Mouse (Mus musculus) granulocyte monocyte progenitor cell, adult 5-6 weeks (primary cell): ENCODE measurements at regions not wholly inside any gene's neighbourhood (a gene's known extent, or its start where the extent isn't known, plus 50 kb on each side); places are given as distances from the start of the nearest gene placed in this dataset.
A peak's percentile ranks its signal among the peaks of the same experiment; 100 is the strongest.

Source experiments
- ATAC-seq: replicated peaks from 2 replicates; pipeline ENCODE4 v1.8.0; 2016; ENCODE audit warnings: mild to moderate bottlenecking, moderate TSS enrichment, inconsistent platforms; ENCODE audit not compliant: poor library complexity, severe bottlenecking

DNA sequence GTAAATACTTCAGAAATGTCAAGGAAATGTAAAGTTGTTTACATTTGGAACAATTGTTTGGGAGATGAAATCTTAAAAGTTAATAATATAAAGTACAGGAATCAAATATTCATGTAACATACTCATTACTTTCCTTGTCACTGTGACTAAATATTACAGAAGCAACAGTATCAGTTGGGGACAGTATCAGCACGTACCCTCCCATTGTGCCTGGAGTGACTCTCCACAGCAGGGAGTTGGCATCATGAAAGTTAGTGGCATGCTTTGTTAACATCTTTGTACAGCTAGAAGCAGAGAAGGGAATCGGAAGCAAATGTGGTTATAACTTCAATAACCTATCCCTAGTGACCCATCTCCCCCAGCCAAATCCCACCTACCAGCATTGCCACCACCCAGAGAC is 366.8 kb upstream of the Cd180 start:
- no peak for ATAC-seq

DNA sequence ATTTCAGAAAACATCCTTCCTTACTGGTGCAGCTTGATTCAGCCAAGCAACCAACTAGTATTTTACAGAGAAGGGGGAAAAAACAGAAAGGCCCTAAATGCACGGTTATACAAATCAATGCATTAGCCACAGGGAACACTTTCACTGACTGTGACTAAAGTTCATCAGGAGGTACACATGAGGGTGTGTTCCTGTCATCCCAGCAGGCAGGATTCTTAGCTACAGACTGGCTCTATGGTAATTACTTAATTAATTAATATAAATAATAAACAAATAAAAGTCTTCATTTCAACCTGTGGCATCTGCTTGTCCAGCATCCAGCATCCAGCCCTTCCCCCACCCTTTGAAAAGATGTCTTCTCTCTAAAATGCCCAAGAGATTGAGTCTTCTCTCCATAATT is 359.7 kb upstream of the Cd180 start:
- ATAC-seq = no peak

DNA sequence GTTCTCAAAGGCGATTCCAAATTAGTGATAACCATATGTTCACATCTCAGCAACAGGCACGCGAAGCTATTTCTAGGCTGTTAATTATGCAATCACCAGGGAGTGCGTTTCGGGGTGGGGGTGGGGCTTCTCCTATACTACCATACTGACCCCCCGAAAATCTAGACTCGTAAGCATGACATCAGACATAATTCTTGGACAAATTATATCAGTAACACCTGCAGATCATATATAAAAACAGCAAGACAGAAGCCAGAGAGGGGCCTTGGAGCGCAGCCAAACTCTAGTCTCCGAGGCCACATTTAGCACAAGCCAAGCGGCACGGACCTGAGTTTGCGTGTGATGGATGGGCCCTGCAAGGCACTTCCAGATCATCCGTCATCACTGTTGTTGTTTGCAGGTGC is 359.2 kb upstream of the Cd180 start:
- ATAC-seq = peak; percentile 52; the same call in 1 of the 2 replicates

DNA sequence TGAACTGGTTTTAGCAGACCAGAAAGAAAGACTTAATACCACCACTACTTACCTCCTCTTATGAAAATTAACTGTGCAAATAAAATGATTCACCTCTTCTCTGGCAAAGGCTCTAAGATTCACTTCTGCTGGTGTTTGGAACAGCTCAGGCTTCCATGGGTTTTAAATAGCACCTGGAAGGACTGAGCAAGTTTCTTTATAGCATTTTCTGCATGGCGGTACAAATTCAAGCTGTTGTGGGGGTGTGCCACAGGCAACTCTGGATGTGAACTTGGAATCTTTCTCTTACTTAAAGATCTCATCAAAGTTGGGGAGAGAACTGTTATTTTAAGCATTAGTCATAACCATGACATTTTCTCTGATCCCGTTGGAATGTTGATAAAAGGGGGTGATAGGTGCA is 350.1 kb upstream of the Cd180 start:
- no peak for ATAC-seq

DNA sequence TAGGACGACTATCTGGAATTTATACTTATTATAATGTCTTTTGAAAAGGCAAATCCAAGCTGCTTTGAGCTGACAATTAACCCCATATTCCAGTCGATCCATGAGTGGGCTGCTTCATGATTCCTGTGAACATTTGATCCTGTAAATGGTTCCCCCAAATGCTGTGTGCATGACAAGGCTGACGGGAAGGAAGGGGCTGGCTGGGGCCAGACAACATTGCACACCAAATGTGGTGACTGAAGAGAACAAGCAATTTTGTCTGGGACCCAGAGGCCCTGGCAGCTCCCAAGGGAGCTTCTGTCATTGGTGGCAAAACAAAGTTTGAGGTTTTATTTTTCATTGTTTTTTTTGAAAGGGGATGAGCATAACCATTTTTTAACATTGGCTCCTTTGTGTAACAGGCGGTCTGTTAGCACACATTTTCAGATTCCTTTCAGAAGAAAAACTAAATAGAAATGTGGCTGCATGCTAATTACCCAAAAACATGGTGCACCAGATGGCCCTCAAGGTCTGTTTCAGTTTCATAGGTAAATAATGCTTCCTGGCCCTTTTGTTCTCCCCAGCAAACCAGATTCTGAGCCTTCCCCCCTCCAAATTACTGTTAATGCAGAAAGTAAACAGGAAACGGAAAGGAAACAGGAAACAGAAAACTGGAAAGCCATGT is 348.6 kb upstream of the Cd180 start:
- ATAC-seq = no peak

DNA sequence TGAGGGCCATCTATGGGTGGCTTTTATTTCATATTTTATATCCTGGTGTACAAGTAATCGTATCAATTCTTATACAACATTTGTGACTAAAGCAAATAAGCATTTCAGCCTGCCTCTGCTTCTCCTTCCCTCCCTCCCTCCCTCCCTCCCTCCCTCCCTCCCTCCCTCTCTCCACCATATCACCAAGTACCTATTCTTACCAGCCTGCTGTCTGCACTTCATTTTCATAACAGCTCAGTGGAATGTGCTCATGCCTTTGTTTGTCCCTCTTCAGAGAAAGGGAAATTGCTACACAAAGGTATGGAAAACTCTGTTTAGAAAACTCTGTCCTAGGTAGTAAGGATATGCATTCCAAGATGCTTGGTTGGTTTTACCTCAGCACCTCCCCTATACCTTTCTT is 343.9 kb upstream of the Cd180 start:
- ATAC-seq = no peak

DNA sequence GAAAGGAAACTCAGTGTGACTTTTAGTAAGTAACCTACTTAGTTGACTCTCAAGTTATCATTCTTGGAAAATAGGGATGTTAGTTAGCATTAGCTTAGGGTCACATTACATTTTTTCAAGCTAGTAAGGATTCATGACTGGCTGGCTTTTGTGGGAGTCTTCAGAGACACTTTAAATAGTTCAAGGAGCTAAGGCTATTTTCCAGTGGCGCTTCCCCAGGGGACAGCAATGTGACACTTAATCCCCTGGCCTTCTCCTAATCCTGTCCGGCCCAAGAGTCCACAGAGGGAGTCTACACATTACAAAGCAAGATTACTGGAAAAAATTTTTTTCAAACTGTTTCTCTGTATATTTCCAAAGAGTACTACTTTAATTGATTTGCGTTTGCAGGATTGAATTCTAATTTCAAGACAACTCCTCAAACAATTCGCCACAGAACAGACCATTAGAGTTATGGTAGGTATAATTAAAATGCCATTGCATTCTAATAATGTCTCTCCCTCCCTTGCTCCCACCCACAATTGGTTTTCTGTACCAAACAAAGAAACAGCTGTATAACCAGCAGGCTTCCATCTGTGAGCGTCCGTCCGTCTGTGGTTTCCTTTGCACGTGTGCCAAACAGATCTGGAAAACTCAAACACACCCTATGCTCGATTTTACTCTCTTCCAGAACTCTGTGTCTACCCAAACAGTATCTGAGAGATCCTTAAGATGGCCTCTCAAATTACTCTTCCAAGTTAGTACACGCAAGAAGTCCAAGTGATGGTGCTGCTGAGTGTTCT is 341.1 kb upstream of the Cd180 start:
- ATAC-seq = no peak

DNA sequence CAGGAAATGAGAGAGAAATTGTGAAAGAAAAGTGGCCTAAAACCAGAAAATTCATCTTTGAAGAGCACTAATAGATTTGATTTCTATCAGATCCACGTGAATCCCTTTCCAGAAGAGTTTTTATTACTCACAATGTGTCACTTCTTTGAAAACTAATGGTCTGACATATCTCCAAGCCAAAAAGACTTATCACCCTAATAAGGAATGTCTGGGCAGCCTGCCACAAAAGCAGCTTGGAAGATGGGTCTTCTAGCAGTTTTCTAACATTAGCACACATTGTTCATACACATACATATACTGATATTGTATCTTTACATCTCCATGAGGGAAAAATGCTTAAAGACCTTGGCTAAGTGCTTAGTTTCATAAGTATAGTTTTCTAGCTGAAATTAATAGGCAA is 337.8 kb upstream of the Cd180 start:
- ATAC-seq = no peak

DNA sequence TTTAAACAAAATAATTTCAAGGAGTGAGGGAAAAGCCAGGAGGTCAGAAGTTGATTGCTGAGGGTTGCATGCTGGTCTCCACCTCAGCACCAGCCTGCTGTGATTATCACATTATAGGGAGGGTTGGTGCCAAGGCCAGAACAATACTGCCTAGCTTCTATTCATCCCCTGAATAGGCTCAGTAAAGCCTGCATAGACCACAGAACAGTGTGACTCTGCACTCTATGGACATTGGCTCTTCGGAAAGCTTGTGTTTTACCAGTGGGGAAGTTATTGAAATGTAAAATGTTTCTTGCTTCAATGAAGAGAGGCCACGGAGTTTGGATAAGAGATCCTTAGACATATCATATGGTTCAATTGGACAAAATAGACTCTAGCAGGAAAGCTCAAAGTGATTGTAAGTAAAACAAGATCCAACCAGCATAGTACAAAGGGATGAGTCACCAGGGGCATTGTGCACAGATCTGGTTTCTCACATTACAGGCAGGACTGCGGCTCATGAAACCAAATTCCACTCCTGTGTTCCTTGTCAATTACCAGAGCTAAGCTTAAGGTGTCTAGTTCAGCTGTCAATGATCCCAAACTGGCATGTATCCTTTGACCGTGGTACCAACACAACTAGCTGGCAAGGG is 320.8 kb upstream of the Cd180 start:
- no peak for ATAC-seq

DNA sequence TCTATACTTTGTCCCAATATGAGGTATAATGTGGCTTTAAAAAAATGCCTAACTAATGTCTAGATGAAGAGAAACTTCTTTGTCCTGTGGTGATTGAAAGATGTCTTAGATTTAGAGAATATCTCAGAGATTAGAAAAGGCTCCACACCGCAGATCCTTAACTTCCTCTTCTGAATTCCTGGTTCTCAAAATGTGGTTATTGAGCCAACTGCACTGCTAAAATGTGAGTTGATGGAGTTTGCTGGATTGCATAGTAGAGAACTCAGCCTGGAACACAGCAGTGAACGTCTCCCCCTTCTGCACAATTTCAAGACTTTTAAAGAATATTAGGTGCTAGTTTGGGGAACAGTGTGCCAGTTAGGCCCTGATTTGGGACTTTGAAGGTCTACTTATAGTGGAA is 312.7 kb upstream of the Cd180 start:
- ATAC-seq = peak; percentile 79

DNA sequence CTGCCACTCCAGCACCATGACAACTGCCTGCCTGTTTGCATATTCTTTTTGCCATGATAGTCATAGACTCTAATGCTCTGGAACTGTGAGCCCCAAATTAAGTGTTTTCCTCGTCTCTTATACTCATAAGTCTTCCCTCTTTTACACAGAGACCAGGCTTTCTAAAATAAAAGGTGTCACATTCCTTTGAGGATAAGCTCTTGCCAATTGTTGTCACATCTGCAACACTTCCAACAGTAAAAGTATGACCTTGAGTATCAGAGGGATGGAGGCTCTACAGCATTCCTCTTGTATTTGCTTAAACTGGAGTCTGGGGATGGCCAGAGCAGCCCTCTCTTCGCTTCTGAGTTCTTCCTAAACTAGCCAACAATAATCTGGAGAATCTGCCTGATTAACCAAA is 301.4 kb upstream of the Cd180 start:
- no peak for ATAC-seq

DNA sequence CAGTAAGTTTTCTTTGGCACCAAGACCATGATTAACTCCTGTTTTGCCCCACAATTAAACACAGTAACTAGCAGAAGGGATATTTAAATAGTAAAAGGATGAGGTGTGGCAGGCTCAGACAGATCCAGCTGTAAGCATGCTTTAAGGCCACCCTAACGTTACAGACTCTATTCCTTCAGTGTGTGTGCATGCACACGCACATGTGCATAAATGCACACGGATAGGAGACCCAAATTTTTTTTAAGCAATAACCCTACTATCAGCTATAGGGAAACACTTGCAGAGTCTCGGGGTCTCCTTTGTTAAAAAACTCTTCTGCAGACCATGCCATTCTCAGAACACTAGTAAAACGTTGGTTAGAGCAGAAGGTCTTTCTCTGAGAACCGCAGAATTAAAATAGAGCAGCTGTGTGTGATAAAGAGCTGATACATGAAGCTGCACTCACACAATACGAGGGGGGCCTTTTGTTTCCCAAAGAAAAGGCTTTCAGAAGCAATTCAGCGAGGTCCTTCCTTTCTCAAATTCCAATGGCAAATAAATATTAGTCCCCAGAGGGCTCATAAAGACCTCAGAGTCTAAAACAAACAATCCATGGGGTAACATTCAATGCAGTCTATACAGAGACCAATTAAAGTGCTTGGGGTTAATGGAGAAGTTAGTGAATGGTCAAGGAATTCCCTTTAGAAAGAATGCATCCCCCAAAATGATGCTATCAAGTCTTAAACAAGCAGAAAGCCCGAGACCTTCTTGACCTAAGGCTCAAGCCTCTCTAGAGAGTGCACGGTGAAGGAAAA is 300.3 kb upstream of the Cd180 start:
- ATAC-seq = no peak

DNA sequence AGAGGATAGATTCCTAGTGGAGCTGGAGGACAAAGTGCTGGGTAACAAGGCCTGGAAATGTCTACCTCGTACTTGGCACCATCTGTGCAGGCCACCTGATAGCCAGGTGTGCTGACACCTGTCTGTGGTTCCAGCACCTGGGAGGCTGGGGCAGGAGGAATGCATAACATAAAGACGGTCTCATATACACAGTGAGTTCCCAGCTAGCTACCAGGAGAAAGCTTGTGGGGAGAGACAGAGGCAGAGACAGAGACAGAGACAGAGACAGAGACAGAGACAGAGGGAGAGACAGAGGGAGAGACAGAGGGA is 299.7 kb upstream of the Cd180 start:
- ATAC-seq = no peak

DNA sequence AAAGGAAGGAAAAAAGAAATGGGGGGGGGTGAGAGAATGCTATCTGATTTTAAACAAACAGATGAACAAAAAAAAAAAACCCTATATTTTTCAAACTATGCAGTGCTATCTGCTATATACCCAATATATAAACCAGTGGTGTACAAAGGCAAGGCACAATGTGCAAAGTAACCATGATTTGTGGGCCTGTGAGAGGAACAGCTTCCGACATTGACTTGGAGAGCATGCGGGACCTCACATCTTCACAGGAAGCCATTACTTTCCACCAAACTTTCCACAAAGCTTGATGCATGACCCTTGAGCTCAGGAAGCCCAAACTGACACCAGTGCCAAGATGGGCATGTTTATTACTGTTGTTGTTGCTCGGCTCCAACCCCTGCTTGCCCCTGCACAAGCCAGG is 299.3 kb upstream of the Cd180 start:
- ATAC-seq = no peak

DNA sequence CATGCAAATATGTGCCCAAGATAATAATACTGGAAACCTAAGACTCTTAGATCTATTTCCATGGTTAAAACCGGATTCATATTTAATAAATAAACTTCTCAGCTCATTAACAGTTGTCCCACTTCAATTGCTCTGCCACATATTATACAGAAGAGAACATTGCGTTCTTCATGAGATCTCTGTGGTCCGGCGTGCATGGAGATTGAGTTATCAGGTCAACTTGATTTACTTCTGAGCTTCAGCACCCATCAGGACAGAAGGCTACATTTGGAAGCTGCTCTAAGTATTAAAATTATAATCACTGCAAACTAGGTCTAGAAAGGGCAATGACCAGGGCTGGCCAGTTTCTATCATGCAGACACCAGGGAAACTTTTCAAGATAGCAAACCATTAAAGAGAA is 295.9 kb upstream of the Cd180 start:
- no peak for ATAC-seq

DNA sequence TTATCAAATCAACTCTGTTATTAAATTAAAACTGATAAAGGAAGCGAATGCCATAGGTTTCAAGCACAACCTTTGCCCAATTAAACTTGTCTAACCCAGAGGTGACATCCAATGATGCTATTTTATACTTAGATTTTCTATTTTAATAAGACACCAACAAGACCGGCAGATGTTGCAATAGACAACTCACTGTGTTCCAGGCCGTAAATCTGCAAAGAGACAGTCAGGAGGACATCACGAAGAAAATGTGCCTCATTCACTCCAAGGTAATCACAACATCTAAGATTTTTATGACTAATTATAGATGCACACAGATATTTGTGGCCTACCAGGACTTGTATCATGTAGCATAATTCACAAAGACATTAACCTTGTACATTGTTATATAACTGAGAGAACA is 281.5 kb upstream of the Cd180 start:
- ATAC-seq = no peak

DNA sequence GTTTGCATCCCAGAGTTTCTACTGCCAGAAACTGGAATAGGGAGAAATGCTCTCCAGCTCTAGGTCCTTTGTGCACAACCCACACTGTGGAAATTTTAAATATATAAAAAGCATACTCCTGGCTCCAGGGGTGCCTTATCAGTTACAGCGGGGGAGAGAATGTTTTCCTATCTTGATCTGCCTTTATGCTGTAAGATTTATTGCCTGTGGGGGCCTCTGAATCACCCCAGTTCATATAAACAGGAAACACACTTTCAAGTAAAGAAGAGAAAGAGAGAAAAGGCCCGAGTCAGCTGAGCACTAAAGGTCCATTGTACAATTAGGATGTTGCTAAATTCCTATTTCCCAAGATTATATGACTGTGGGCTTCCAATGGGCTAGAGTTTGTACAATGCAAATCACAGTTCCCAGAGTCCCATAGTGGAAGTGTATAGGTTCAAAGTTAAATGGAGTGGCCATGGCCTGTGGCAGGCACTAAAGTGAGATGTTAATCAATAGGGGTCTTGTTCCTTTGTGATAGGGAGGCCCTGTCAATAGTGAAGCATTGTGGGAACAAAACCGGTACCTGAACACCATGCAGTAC is 258.9 kb upstream of the Cd180 start:
- no peak for ATAC-seq

DNA sequence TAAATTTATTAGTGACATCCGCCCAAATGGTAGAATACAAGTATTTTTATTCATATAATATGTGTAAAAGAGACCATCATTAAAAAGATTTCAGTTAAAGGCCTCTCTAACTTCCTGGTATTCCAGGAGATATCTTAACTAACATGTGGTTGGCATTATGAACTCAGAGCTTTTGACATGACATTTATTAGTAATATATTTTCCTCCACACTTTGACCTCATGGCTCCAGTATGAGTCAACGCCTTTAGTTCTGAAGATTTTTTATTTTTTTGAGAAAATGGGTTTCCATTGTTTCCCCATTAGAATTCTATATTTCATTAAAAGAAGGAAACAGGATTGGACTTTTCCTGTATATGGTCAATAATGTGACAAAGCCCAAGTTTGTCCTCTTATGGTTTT is 250.7 kb upstream of the Cd180 start:
- no peak for ATAC-seq

DNA sequence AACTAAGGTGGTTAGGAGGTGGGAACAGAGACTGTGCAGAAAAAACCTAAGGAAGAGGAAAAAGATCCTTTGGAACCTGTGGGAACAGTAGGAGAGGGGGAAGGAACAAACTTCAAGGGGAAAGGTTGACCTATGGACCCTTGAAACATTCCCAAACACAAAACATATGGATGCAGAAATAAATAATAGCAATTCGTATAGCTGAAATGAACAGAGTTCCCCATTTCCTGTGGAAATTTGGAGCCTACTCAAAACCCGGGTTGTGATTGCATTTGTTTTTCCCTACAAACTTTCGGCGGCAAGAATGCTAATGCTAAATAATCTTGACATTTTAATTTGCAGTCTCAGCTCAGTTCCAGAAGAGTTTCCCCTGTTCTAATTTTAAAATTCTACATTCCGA is 246.0 kb upstream of the Cd180 start:
- no peak for ATAC-seq

DNA sequence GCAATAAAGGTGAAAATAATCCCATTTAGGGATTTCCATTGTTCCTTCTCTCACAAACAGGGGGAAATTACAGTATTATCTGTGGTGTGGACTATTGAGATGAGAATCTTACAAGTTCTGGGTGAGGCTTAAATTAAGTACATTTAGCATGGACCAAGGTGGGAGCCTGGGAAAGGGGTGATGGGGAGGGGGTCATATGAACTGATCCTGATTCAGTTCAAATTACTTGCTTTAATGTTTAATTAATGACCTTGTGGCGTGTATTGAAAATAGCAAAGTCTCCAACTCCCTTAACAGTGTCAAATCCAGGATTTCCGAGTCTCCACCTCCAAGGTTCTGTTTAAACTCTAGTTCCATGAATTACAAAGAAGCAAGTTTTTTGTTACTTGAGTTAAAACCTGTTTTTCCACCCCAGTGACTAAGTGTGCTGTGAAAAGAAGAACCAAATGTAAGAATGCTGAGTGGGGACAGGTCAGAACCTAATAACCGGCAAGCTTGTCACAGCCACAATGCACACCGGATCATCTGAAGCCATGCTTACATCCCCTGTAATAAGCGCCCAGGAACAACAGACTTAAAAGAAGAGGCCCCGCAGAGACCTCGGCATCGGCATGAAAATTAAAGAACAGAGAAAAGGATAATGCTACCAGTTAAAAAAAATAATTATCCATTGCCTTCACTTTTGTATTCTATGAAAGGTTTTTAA is 243.8 kb upstream of the Cd180 start:
- no peak for ATAC-seq
